Mouse (Mus musculus) adrenal gland, postnatal 10 days (tissue): ENCODE measurements around the gene Jazf1. TPM values are rescaled to one million over a fixed set of nuclear protein-coding genes. Genes with fewer than 3 reads are reported as not detected.
A peak's percentile ranks its signal among the peaks of the same experiment; 100 is the strongest.

Experiments used
- DNase-seq: peaks from one replicate; pipeline ENCODE4 v3.0.0; 2021; ENCODE audit warnings: mixed read lengths
- total RNA-seq, 2 experiments: library from RNA; stranded (reverse); gene quantifications; 2 replicates each; pipeline ENCODE4 v1.2.3; 2021

Gene Jazf1
- total RNA-seq, 2 experiments from 2014 or later = 5.0 to 5.4 TPM

- peak; percentile 84 for DNase-seq
Observed at GRCm38 (mm10) chr6:52957730-52958129, 110.7 kb downstream of the Jazf1 start.

- no peak for DNase-seq
Observed at GRCm38 (mm10) chr6:52956131-52956530, 112.3 kb downstream of the Jazf1 start.

DNA sequence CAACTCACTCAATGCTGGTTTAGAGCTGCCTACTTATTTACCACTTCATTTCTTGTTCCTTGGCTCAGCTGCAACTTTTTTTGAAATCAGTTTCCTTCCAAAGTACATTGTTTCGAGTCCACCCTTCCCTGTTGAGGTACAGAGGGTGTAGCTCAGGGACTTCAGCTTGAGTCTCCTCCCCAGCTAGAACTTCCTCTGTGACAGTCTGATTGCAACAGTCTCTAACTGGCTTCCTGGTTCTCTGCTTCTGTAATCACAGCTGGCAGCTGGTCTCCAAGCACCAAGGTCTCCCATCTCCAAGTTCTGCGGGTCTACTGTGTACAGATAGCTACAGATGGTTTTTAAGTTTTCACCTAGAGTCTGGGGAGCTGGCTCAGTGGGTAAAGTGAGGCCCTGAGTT is 113.1 kb downstream of the Jazf1 start:
- DNase-seq = no peak

DNA sequence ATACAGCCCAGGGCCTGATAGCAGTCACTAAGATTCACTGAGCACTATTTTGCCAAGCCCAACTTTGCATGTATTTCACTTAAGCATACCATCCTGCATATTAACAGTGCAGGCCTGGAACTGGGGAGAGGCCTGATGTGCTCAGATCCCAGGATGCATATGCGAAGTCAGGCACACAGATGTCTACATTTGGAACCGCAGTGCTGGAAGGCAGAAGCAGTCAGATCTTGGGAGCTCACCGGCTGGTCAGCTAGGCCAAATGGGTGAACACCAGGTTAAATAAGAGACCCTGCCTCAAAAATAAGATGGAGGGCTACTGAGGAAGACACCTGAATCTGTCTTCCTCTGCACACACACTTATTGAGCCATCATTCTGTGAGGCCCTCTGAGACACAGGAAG is 113.6 kb downstream of the Jazf1 start:
- no peak for DNase-seq

GRCm38 (mm10) chr6:52954441-52954840 is 114.0 kb downstream of the Jazf1 start:
- peak; percentile 46 for DNase-seq

DNA sequence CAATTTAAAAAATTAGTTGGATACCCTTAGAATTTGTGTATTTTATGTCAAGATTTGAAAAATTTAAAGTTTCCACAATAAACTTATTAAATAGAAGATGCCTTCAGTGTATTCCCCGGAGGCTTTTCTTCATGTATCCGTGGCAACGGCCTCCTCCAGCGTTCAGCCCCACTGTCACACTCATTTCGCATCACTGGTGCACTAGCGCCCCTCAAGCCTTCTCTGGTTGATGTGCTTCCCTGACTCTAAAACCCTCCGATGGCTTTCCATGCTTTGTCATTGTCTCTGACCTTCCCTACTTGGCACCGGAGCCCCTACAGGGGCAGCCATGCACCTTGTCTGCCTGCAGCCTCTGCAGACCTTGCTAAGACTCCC is 115.9 kb downstream of the Jazf1 start:
- no peak for DNase-seq

- no peak for DNase-seq
Observed at GRCm38 (mm10) chr6:52951871-52952525, 116.4 kb downstream of the Jazf1 start.

DNA sequence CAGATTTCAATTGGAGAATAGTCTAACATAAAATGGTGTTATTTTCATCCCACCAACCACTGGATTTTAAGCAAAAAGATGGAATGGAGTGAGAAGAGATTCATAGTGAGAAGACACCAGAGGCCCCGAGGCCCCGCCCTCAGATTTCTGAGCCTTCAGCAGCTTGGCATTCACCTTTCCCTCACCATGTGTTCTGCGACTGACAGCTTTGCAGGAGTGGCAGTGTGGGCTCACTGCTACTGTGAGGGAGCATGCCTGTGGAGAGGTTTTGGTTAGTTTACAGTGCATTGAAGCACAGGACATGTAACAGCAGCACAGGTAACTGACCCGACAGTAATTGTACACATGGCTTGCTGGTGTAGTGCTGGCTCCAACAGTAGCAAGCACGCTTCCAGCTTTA is 118.1 kb downstream of the Jazf1 start:
- no peak for DNase-seq

GRCm38 (mm10) chr6:52942534-52942933 is 125.9 kb downstream of the Jazf1 start:
- no peak for DNase-seq

GRCm38 (mm10) chr6:52942101-52942500 is 126.3 kb downstream of the Jazf1 start:
- DNase-seq = no peak

DNA sequence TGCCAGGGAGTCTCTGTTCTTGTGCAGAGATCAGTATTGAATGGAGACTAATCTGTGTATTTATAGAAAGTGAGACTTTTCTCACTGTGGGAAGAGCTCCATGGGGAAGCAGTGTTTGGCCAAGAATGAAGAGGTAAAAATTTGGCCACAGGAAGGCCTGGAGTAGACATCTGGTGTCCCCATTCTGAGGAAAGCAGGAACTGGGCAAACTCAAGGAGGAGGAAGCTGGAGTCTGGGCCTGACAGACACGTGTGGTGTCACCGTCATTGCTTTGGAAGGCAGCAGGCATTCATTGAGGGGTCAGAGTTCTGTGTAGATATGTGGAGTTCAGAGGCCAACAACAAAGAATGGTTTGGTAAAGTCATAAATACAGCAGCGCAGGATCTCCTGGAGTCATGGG is 130.5 kb downstream of the Jazf1 start:
- DNase-seq = no peak

DNA sequence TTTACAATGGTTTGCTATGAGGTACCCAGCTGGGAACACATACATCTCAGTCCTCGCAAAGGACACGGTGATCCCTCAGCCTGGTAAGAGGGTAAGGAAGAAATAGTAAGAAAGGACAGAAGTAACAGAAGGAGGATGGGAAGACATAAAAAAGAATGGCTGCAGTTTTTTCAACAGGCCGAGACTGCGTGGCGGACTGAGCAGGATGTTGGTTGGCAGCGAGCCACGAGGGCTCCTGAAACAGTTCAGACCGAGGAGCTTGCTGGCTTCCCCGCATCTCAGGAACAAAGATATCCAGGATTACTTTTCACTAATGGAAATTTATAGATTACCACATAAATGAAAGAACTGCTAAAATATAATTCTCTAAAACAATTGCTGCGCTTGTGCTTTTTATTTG is 131.4 kb downstream of the Jazf1 start:
- DNase-seq = peak; percentile 54

DNA sequence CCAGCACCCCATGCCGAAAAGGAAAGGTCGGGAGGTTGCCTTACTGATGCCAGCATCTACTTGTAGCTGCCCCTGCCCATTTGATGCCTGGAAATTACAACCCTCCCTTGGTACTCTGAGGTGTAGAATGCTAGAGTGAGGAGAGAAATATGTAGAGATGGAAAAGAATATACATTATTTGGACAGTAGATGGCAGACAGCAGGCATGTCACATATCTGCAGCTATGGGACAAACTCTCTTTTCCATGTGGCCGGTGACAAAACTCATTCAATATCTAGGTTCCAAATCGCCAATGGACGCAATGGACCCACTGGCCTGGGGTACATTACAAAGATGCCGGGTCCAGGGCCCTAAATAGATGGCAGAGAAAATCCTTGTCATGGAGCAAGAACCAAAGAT is 134.4 kb downstream of the Jazf1 start:
- DNase-seq = no peak

- no peak for DNase-seq
Observed at GRCm38 (mm10) chr6:52932603-52933178, 135.7 kb downstream of the Jazf1 start.

- no peak for DNase-seq
Observed at GRCm38 (mm10) chr6:52929358-52929757, 139.1 kb downstream of the Jazf1 start.

- DNase-seq = no peak
Observed at GRCm38 (mm10) chr6:52926947-52927346, 141.5 kb downstream of the Jazf1 start.

GRCm38 (mm10) chr6:52925458-52926042 is 142.9 kb downstream of the Jazf1 start:
- no peak for DNase-seq

GRCm38 (mm10) chr6:52921248-52921647 is 147.2 kb downstream of the Jazf1 start:
- no peak for DNase-seq

GRCm38 (mm10) chr6:52920719-52921118 is 147.7 kb downstream of the Jazf1 start:
- DNase-seq = no peak

DNA sequence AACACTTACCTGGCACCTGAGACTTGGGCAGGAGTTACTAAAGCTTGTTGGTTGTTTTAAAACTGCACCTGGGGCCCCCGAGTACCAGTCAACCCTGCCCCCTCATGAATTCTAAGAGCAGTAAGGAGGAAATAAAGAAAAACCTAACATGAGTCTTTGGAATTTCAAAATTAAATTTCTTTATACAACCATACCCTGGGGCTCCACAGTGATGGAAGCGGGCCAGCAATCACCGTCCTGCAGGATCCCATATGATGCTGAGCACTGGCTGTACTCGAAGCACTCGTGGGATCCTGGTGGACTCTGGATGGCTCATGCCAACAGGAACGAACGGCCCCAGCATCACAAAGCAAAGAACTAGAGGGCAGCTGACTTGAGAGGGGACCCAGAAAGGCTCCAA is 149.0 kb downstream of the Jazf1 start:
- DNase-seq = no peak

DNA sequence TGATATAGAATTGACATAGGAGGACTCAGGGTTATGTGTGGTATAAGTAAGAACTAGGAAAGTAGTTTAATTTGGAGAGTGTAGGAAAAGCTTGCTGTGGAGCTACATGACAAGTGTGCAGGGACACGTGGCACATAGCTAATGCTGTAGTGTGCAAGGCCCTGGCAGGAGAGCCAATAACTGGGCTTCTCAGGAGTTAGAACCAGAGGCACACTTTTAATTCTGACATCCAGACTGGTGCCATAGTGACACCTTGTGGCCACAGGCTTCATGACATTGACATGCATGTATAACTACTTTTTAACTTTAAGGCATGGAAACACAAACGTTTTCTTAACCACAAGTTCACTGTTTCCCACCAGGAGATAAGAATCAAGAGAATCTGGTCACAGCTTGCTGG is 149.5 kb downstream of the Jazf1 start:
- peak; percentile 82 for DNase-seq

DNA sequence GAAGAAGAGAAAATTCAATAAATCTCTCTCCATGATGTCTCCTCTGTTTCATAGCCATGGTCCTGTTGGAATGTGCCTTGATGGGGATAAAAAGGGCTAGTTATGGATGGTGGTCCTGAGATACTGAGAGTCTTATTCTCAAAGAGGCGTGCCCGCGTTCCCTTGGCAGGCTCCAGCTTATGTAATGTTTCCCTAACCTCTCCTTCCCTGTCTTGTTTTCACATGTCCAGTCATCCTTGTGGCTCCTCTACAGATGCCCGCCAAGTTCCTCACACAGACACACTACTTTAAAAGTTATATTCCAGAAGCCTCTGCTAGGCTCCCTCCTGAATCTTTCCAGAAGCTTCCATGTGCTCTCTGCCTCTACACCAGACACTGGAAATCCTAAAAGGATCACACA is 151.0 kb downstream of the Jazf1 start:
- no peak for DNase-seq

DNA sequence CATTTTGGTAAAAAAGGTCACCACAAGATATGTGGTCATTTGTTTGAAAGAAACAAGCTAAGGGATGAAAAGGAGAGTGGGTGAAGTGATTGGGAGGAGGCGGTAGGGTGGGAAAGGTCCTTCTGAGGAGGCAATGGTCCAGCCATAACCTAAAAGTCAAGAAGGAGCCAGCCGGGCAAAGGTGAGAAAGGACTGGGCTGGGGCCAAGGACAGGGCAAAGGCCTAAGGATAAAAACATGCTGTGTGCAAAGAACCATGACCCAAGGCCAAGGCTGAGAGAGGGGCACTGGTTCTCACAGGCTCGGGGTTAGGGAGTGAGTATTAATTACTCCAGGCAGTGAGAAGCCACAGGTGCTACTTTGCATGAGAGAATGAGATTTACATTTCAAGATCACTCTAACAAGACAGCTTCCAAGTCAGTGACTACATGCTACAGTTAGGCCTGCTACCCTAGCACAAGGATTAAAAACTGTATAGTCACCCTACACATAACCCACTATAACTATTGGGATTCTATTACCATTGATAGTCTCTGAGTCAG is 151.5 kb downstream of the Jazf1 start:
- DNase-seq = no peak

DNA sequence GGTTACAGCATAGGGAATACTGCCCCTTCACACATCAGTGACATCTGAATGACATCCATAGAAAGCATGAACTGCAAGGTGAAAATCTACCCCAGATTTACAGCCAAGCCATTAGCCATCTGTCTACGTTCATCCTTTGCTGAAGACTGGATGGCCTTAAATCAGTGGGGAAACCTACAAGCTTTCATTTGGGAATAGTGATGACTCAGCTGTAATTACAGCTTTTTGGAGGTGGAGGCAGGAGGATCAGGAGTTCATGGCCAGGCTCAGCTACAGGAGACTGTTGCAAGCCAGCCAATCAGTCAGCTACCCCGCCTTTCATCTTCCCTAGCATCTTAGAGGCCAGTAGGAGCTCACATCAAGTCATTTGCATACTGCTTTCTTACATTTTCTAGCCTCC is 153.5 kb downstream of the Jazf1 start:
- DNase-seq = no peak
